Mouse (Mus musculus) testis, adult 2 months (tissue): ENCODE results near the gene Dcpp2. TPM values are rescaled to one million over a fixed set of nuclear protein-coding genes. Genes with fewer than 3 reads are reported as not detected.
A peak's percentile ranks its signal among the peaks of the same experiment; 100 is the strongest.
"Not testable (repeated sequence)": the region's sequence is repeated elsewhere in the genome, so short reads cannot be mapped to it uniquely, and the experiment has no call there.

Experiments
- H3K27ac ChIP-seq: fragments of 200-500 bp; 2 replicates; pipeline ENCODE4 v1.5.1; 2012; ENCODE audit warnings: low read depth, low read length; ENCODE audit not compliant: control insufficient read depth, insufficient read depth
- H3K27me3 ChIP-seq: fragments of 200-500 bp; 2 replicates; pipeline ENCODE4 v1.6.1; 2012; ENCODE audit warnings: mild to moderate bottlenecking, low read length, moderate library complexity; ENCODE audit not compliant: control insufficient read depth, insufficient read depth
- H3K36me3 ChIP-seq: fragments of 200-500 bp; 2 replicates; pipeline ENCODE4 v1.6.1; 2012; ENCODE audit warnings: mild to moderate bottlenecking, low read length; ENCODE audit not compliant: control insufficient read depth, insufficient read depth
- H3K4me1 ChIP-seq: fragments of 200-500 bp; 2 replicates; pipeline ENCODE4 v1.6.1; 2012; ENCODE audit warnings: low read length; ENCODE audit not compliant: control insufficient read depth, insufficient read depth
- H3K4me3 ChIP-seq: fragments of 200-500 bp; 2 replicates; pipeline ENCODE4 v1.5.1; 2012; ENCODE audit warnings: low read depth, mild to moderate bottlenecking, low read length, moderate library complexity, mixed read lengths; ENCODE audit not compliant: control insufficient read depth
- CTCF ChIP-seq: fragments of 200-500 bp; IDR thresholded peaks from 2 replicates; pipeline ENCODE4 v1.5.1; 2012; ENCODE audit warnings: low read depth, mild to moderate bottlenecking, inconsistent platforms, low read length, moderate library complexity; ENCODE audit not compliant: control insufficient read depth, insufficient read depth, insufficient replicate concordance
- POLR2A ChIP-seq: fragments of 200-500 bp; IDR thresholded peaks from 2 replicates; pipeline ENCODE4 v1.6.1; 2012; ENCODE audit warnings: low read depth, mild to moderate bottlenecking, inconsistent platforms, low read length, moderate library complexity; ENCODE audit not compliant: control insufficient read depth
- polyA plus RNA-seq: library from polyadenylated mRNA; depleted of rRNA; stranded (reverse); fragments of >200 nt; gene quantifications from 2 replicates; pipeline ENCODE4 v1.2.3, GENCODE M21; 2012

Dcpp2 gene
- polyA plus RNA-seq, 1 experiment: not detected

- Histone ChIP-seq H3K27ac (no peak overlapping the region), H3K36me3 (no peaks in the 10 kb centered on the region), H3K4me1 (peaks cover 12% of the 10 kb centered on the region), H3K4me3 (peak overlapping the region; percentile 89), H3K27me3 (no peaks in the 10 kb centered on the region)
- TF ChIP-seq CTCF (no peak), POLR2A (no peak)
Measured at GRCm38 (mm10) chr17:23868513-23868912, 12.2 kb upstream of the Dcpp2 start.

- H3K4me1 ChIP-seq: no peaks in the 10 kb centered on the region
- H3K27me3 ChIP-seq: no peaks in the 10 kb centered on the region
- no peak overlapping the region for H3K27ac ChIP-seq
- TF ChIP-seq POLR2A: no peak
- peak; percentile 65; the same call in 1 of the 2 replicates for TF ChIP-seq CTCF
- no peak overlapping the region for H3K4me3 ChIP-seq
- H3K36me3 ChIP-seq: no peaks in the 10 kb centered on the region
Measured at GRCm38 (mm10) chr17:23873884-23874856, 6.5 kb upstream of the Dcpp2 start.

- H3K36me3 ChIP-seq: no peaks in the 10 kb centered on the region
- no peak overlapping the region for H3K4me3 ChIP-seq
- no peaks in the 10 kb centered on the region for H3K4me1 ChIP-seq
- peak overlapping the region; percentile 25; the same call in 1 of the 2 replicates for H3K27ac ChIP-seq
- TF ChIP-seq CTCF (no peak), POLR2A (no peak)
- no peaks in the 10 kb centered on the region for H3K27me3 ChIP-seq
Measured at GRCm38 (mm10) chr17:23876741-23877140, 3.9 kb upstream of the Dcpp2 start.

GRCm38 (mm10) chr17:23877166-23877565 lies 3.5 kb upstream of the Dcpp2 start:
- Histone ChIP-seq H3K27ac (peak overlapping the region; percentile 52), H3K4me3 (no peak overlapping the region), H3K36me3 (no peaks in the 10 kb centered on the region), H3K4me1 (no peaks in the 10 kb centered on the region), H3K27me3 (no peaks in the 10 kb centered on the region)
- TF ChIP-seq CTCF (no peak), POLR2A (no peak)

- H3K27ac ChIP-seq, H3K4me1 ChIP-seq, H3K27me3 ChIP-seq, H3K36me3 ChIP-seq, H3K4me3 ChIP-seq: not testable (repeated sequence)
Measured at GRCm38 (mm10) chr17:23917158-23917557, 36.5 kb downstream of the Dcpp2 start, which contains the start of gene Dcpp3. Gene Dcpp3, plus strand, starts transcription at chr17:23917458.

GRCm38 (mm10) chr17:23924531-23925007 lies 43.9 kb downstream of the Dcpp2 start:
- Histone ChIP-seq H3K4me3 (peak overlapping the region; percentile 86), H3K27me3 (no peaks in the 10 kb centered on the region), H3K4me1 (peaks cover 7% of the 10 kb centered on the region), H3K27ac (no peak overlapping the region), H3K36me3 (no peaks in the 10 kb centered on the region)
- TF ChIP-seq POLR2A: peak; percentile 47; the same call in 1 of the 2 replicates
- TF ChIP-seq CTCF: no peak

- Histone ChIP-seq H3K36me3 (no peaks in the 10 kb centered on the region), H3K27ac (peak overlapping the region; percentile 25; the same call in 1 of the 2 replicates)
- TF ChIP-seq CTCF (no peak), POLR2A (no peak)
Measured at GRCm38 (mm10) chr17:23925090-23925493, 44.4 kb downstream of the Dcpp2 start.

More at GRCm38 (mm10) chr17:23925090-23925493, 44.4 kb downstream of the Dcpp2 start:
- H3K27me3 ChIP-seq: no peaks in the 10 kb centered on the region
- peak overlapping the region; percentile 86 for H3K4me3 ChIP-seq
- H3K4me1 ChIP-seq: peaks cover 9% of the 10 kb centered on the region
